Mouse (Mus musculus) lung, embryonic 15.5 days (tissue): ENCODE data around the gene Upb1. TPM values are rescaled to one million over a fixed set of nuclear protein-coding genes. Genes with fewer than 3 reads are reported as not detected.
"Not testable (repeated sequence)": the region's sequence is repeated elsewhere in the genome, so short reads cannot be mapped to it uniquely, and the experiment has no call there.

Source experiments
- ATAC-seq: fragments of 200-750 bp; cut with Nextera tagmentation; 2 replicates; pipeline ENCODE4 v1.8.0; 2017; ENCODE audit warnings: moderate number of reproducible peaks, borderline replicate concordance; ENCODE audit not compliant: low FRiP score, low TSS enrichment; ENCODE audit errors: extremely low read depth
- H3K27ac ChIP-seq: fragments of 300-500 bp; sonication (generic); 2 replicates; pipeline ENCODE4 v1.5.1; 2015; ENCODE audit warnings: moderate library complexity, mild to moderate bottlenecking, inconsistent platforms
- H3K27me3 ChIP-seq: fragments of 300-500 bp; sonication (generic); 2 replicates; pipeline ENCODE4 v1.6.1; 2015; ENCODE audit warnings: inconsistent platforms
- H3K36me3 ChIP-seq: fragments of 300-500 bp; sonication (generic); 2 replicates; pipeline ENCODE4 v1.6.1; 2015; ENCODE audit warnings: inconsistent platforms
- H3K4me1 ChIP-seq: fragments of 300-500 bp; sonication (generic); 2 replicates; pipeline ENCODE4 v1.6.1; 2015; ENCODE audit warnings: inconsistent platforms
- H3K4me2 ChIP-seq: fragments of 300-500 bp; sonication (generic); 2 replicates; pipeline ENCODE4 v1.6.1; 2015; ENCODE audit warnings: inconsistent platforms, mild to moderate bottlenecking, moderate library complexity
- H3K4me3 ChIP-seq: fragments of 300-500 bp; sonication (generic); 2 replicates; pipeline ENCODE4 v1.5.1; 2015; ENCODE audit warnings: mild to moderate bottlenecking, inconsistent platforms
- H3K9ac ChIP-seq: fragments of 300-500 bp; sonication (generic); 2 replicates; pipeline ENCODE4 v1.6.1; 2015; ENCODE audit warnings: inconsistent platforms
- H3K9me3 ChIP-seq: fragments of 300-500 bp; sonication (generic); 2 replicates; pipeline ENCODE4 v1.6.1; 2016; ENCODE audit warnings: inconsistent platforms
- WGBS: fragments of 180-500 bp; shearing (Covaris S2); methylation state at CpG from one replicate; pipeline ENCODE4 v1.1.7; 2015; 5-methylcytosine and 5-hydroxymethylcytosine counted together
- polyA plus RNA-seq: library from polyadenylated mRNA; unstranded; fragments of >200 nt; fragmentation: Nextera tagmentation; extraction: Ambion mirVana; gene quantifications from 2 replicates; pipeline ENCODE4 v1.2.1, GENCODE M21; 2015

Upb1 gene
- polyA plus RNA-seq, 1 experiment from 2014 or later, result 1.3 TPM

- H3K4me1 ChIP-seq, result 0 out of 2 replicates have a peak, but pooled peaks cover 4% of the 10 kb centered on the region
- no peaks in the 10 kb centered on the region for H3K36me3 ChIP-seq
- H3K9me3 ChIP-seq, result no peaks in the 10 kb centered on the region
- no peaks in the 10 kb centered on the region for H3K27me3 ChIP-seq
- no peak for ATAC-seq
- no peak overlapping the region for H3K9ac ChIP-seq
- 38% methylated on average over 14 of the region's 14 CpGs for WGBS
- no peak overlapping the region for H3K27ac ChIP-seq
- no peak overlapping the region for H3K4me2 ChIP-seq
- no peak overlapping the region for H3K4me3 ChIP-seq
Observed at GRCm38 (mm10) chr10:75396966-75397365, 3.9 kb upstream of the Upb1 start.

- Histone ChIP-seq H3K27me3 (no peaks in the 10 kb centered on the region), H3K4me2 (no peak overlapping the region), H3K4me1 (no peaks in the 10 kb centered on the region), H3K9ac (no peak overlapping the region), H3K4me3 (no peak overlapping the region), H3K36me3 (no peaks in the 10 kb centered on the region), H3K27ac (no peak overlapping the region), H3K9me3 (no peaks in the 10 kb centered on the region)
- 76% methylated on average over 8 of the region's 8 CpGs for WGBS
- ATAC-seq, result no peak
Observed at GRCm38 (mm10) chr10:75405916-75406315, 5.0 kb downstream of the Upb1 start.

- no peaks in the 10 kb centered on the region for H3K4me1 ChIP-seq
- H3K4me3 ChIP-seq, result no peak overlapping the region
- WGBS, result 40% methylated on average over 13 of the region's 13 CpGs
- H3K36me3 ChIP-seq, result no peaks in the 10 kb centered on the region
- H3K27me3 ChIP-seq, result no peaks in the 10 kb centered on the region
- H3K4me2 ChIP-seq, result 0 out of 2 replicates have a peak overlapping the region, but pooled peaks have one; percentile 12
- ATAC-seq, result peak; percentile 59; the same call in 1 of the 2 replicates
- no peak overlapping the region for H3K27ac ChIP-seq
- H3K9ac ChIP-seq, result no peak overlapping the region
- H3K9me3 ChIP-seq, result no peaks in the 10 kb centered on the region
Observed at GRCm38 (mm10) chr10:75406755-75407154, 5.8 kb downstream of the Upb1 start.

GRCm38 (mm10) chr10:75407741-75408140 is 6.8 kb downstream of the Upb1 start:
- Histone ChIP-seq H3K27ac (no peak overlapping the region), H3K36me3 (no peaks in the 10 kb centered on the region), H3K4me1 (no peaks in the 10 kb centered on the region), H3K9me3 (no peaks in the 10 kb centered on the region), H3K4me3 (no peak overlapping the region), H3K9ac (no peak overlapping the region), H3K27me3 (no peaks in the 10 kb centered on the region), H3K4me2 (no peak overlapping the region)
- ATAC-seq, result no peak
- WGBS, result 69% methylated on average over 4 of the region's 4 CpGs

- H3K36me3 ChIP-seq, H3K9me3 ChIP-seq, H3K4me3 ChIP-seq, ATAC-seq, H3K4me2 ChIP-seq, H3K9ac ChIP-seq, H3K27me3 ChIP-seq, H3K4me1 ChIP-seq, H3K27ac ChIP-seq: not testable (repeated sequence)
- WGBS, result 45% methylated on average over 10 of the region's 10 CpGs
Observed at GRCm38 (mm10) chr10:75411343-75412113, 10.6 kb downstream of the Upb1 start.

GRCm38 (mm10) chr10:75412114-75413103 is 11.5 kb downstream of the Upb1 start:
- H3K9me3 ChIP-seq, result no peaks in the 10 kb centered on the region
- no peak overlapping the region for H3K4me3 ChIP-seq
- H3K36me3 ChIP-seq, result no peaks in the 10 kb centered on the region
- WGBS, result 62% methylated on average over 27 of the region's 27 CpGs
- H3K27ac ChIP-seq, result no peak overlapping the region
- ATAC-seq, result no peak
- H3K9ac ChIP-seq, result no peak overlapping the region
- no peaks in the 10 kb centered on the region for H3K27me3 ChIP-seq
- no peaks in the 10 kb centered on the region for H3K4me1 ChIP-seq
- no peak overlapping the region for H3K4me2 ChIP-seq

GRCm38 (mm10) chr10:75414925-75415324 is 14.0 kb downstream of the Upb1 start:
- 72% methylated on average over 7 of the region's 7 CpGs for WGBS
- no peak overlapping the region for H3K27ac ChIP-seq
- no peak for ATAC-seq
- no peak overlapping the region for H3K4me2 ChIP-seq
- H3K9me3 ChIP-seq, result no peaks in the 10 kb centered on the region
- no peaks in the 10 kb centered on the region for H3K27me3 ChIP-seq
- no peak overlapping the region for H3K4me3 ChIP-seq
- no peaks in the 10 kb centered on the region for H3K4me1 ChIP-seq
- no peak overlapping the region for H3K9ac ChIP-seq
- H3K36me3 ChIP-seq, result no peaks in the 10 kb centered on the region

GRCm38 (mm10) chr10:75417363-75418042 is 16.6 kb downstream of the Upb1 start:
- Histone ChIP-seq H3K36me3 (no peaks in the 10 kb centered on the region), H3K4me3 (no peak overlapping the region), H3K27me3 (no peaks in the 10 kb centered on the region), H3K4me1 (no peaks in the 10 kb centered on the region), H3K27ac (no peak overlapping the region), H3K9ac (no peak overlapping the region), H3K4me2 (no peak overlapping the region), H3K9me3 (no peaks in the 10 kb centered on the region)
- ATAC-seq, result no peak
- WGBS, result 48% methylated on average over 8 of the region's 8 CpGs

GRCm38 (mm10) chr10:75418747-75419146 is 17.8 kb downstream of the Upb1 start:
- no peaks in the 10 kb centered on the region for H3K4me1 ChIP-seq
- no peak for ATAC-seq

GRCm38 (mm10) chr10:75424498-75424901 is 23.6 kb downstream of the Upb1 start:
- Histone ChIP-seq H3K36me3 (no peaks in the 10 kb centered on the region), H3K4me1 (no peaks in the 10 kb centered on the region; the same call in 1 of the 2 replicates), H3K9me3 (no peaks in the 10 kb centered on the region), H3K4me3 (no peak overlapping the region), H3K4me2 (peak overlapping the region; percentile 2; the same call in 1 of the 2 replicates), H3K27me3 (no peaks in the 10 kb centered on the region), H3K27ac (peak overlapping the region; percentile 16; the same call in 1 of the 2 replicates), H3K9ac (no peak overlapping the region)
- 39% methylated on average over 10 of the region's 10 CpGs for WGBS
- no peak for ATAC-seq

More at GRCm38 (mm10) chr10:75418747-75419146, 17.8 kb downstream of the Upb1 start:
- Histone ChIP-seq H3K4me2 (no peak overlapping the region), H3K9ac (no peak overlapping the region), H3K27ac (no peak overlapping the region), H3K9me3 (no peaks in the 10 kb centered on the region), H3K4me3 (no peak overlapping the region), H3K36me3 (no peaks in the 10 kb centered on the region), H3K27me3 (no peaks in the 10 kb centered on the region)
- 41% methylated on average over 4 of the region's 4 CpGs for WGBS
